Mouse (Mus musculus) heart, embryonic 12.5 days (tissue): Measurements from ENCODE around the gene Gins1. TPM values are rescaled to one million over a fixed set of nuclear protein-coding genes. Genes with fewer than 3 reads are reported as not detected.
"Not testable (repeated sequence)": the region's sequence is repeated elsewhere in the genome, so short reads cannot be mapped to it uniquely, and the experiment has no call there.

ENCODE experiments used
- ATAC-seq: fragments of 200-750 bp; cut with Nextera tagmentation; 2 replicates; pipeline ENCODE4 v1.8.0; 2017; ENCODE audit warnings: moderate TSS enrichment, moderate library complexity; ENCODE audit not compliant: insufficient number of reproducible peaks, low FRiP score
- H3K27ac ChIP-seq: fragments of 300-500 bp; sonication (generic); 2 replicates; pipeline ENCODE4 v1.5.1; 2016; ENCODE audit warnings: mild to moderate bottlenecking, moderate library complexity; ENCODE audit not compliant: poor library complexity, severe bottlenecking
- H3K27me3 ChIP-seq: fragments of 300-500 bp; sonication (generic); replicated peaks from 2 replicates; pipeline ENCODE4 v1.6.1; 2016; ENCODE audit warnings: mild to moderate bottlenecking, moderate library complexity
- H3K36me3 ChIP-seq: fragments of 300-500 bp; sonication (generic); 2 replicates; pipeline ENCODE4 v1.6.1; 2016; ENCODE audit warnings: mild to moderate bottlenecking, moderate library complexity
- H3K4me1 ChIP-seq: fragments of 300-500 bp; sonication (generic); replicated peaks from 2 replicates; pipeline ENCODE4 v1.6.1; 2016; ENCODE audit warnings: mild to moderate bottlenecking
- H3K4me2 ChIP-seq: fragments of 300-500 bp; sonication (generic); 2 replicates; pipeline ENCODE4 v1.6.1; 2016; ENCODE audit warnings: mild to moderate bottlenecking, moderate library complexity
- H3K4me3 ChIP-seq: fragments of 300-500 bp; sonication (generic); 2 replicates; pipeline ENCODE4 v1.5.1; 2016; ENCODE audit warnings: mild to moderate bottlenecking
- H3K9ac ChIP-seq: fragments of 300-500 bp; sonication (generic); 2 replicates; pipeline ENCODE4 v1.6.1; 2016; ENCODE audit warnings: mild to moderate bottlenecking, moderate library complexity
- H3K9me3 ChIP-seq: fragments of 300-500 bp; sonication (generic); replicated peaks from 2 replicates; pipeline ENCODE4 v1.6.1; 2016; ENCODE audit warnings: mild to moderate bottlenecking, moderate library complexity
- WGBS: fragments of 180-500 bp; shearing (Covaris S2); methylation state at CpG from one replicate; pipeline ENCODE4 v1.1.7; 2016; 5-methylcytosine and 5-hydroxymethylcytosine counted together
- polyA plus RNA-seq: library from polyadenylated mRNA; unstranded; fragments of >200 nt; fragmentation: Nextera tagmentation; extraction: Ambion mirVana; gene quantifications from 2 replicates; pipeline ENCODE4 v1.2.1, GENCODE M21; 2016

Gene Gins1
- polyA plus RNA-seq, 1 experiment from 2014 or later = 34.2 TPM

- H3K36me3 ChIP-seq = no peaks in the 10 kb centered on the region
- H3K4me1 ChIP-seq = peaks cover 20% of the 10 kb centered on the region
- no peak overlapping the region for H3K27ac ChIP-seq
- ATAC-seq = no peak
- H3K9ac ChIP-seq = no peak overlapping the region
- WGBS = 68% methylated on average over 1 of the region's 1 CpGs
- no peaks in the 10 kb centered on the region for H3K27me3 ChIP-seq
- H3K9me3 ChIP-seq = no peaks in the 10 kb centered on the region
- H3K4me2 ChIP-seq = no peak overlapping the region
- H3K4me3 ChIP-seq = no peak overlapping the region
These were observed 19.4 kb upstream of the Gins1 start for GRCm38 (mm10) chr2:150885814-150886213.

- no peaks in the 10 kb centered on the region for H3K9me3 ChIP-seq
- no peak overlapping the region for H3K4me2 ChIP-seq
These were observed 18.9 kb upstream of the Gins1 start for GRCm38 (mm10) chr2:150886315-150886714.

GRCm38 (mm10) chr2:150887370-150887769 lies 17.8 kb upstream of the Gins1 start:
- Histone ChIP-seq H3K4me2 (no peak overlapping the region), H3K4me3 (no peak overlapping the region), H3K27me3 (no peaks in the 10 kb centered on the region), H3K36me3 (no peaks in the 10 kb centered on the region), H3K4me1 (peaks cover 20% of the 10 kb centered on the region), H3K9me3 (no peaks in the 10 kb centered on the region), H3K9ac (no peak overlapping the region), H3K27ac (no peak overlapping the region)
- ATAC-seq = no peak
- 41% methylated on average over 2 of the region's 2 CpGs for WGBS

More at GRCm38 (mm10) chr2:150886315-150886714, 18.9 kb upstream of the Gins1 start:
- Histone ChIP-seq H3K9ac (no peak overlapping the region), H3K27ac (no peak overlapping the region), H3K4me3 (no peak overlapping the region), H3K36me3 (no peaks in the 10 kb centered on the region), H3K4me1 (peaks cover 20% of the 10 kb centered on the region), H3K27me3 (no peaks in the 10 kb centered on the region)
- ATAC-seq = no peak

GRCm38 (mm10) chr2:150894617-150895267 lies 10.5 kb upstream of the Gins1 start:
- no peaks in the 10 kb centered on the region for H3K9me3 ChIP-seq
- ATAC-seq = no peak
- H3K9ac ChIP-seq = no peak overlapping the region
- H3K27me3 ChIP-seq = no peaks in the 10 kb centered on the region
- no peaks in the 10 kb centered on the region for H3K36me3 ChIP-seq
- no peaks in the 10 kb centered on the region; the same call in 1 of the 2 replicates for H3K4me1 ChIP-seq
- no peak overlapping the region for H3K4me3 ChIP-seq
- WGBS = 84% methylated on average over 2 of the region's 2 CpGs
- no peak overlapping the region for H3K27ac ChIP-seq
- H3K4me2 ChIP-seq = no peak overlapping the region

- H3K27ac ChIP-seq = no peak overlapping the region
- no peak for ATAC-seq
- no peak overlapping the region for H3K9ac ChIP-seq
These were observed 9.4 kb upstream of the Gins1 start for GRCm38 (mm10) chr2:150895691-150896252.

GRCm38 (mm10) chr2:150900341-150900740 lies 4.9 kb upstream of the Gins1 start:
- no peak for ATAC-seq
- peaks cover 6% of the 10 kb centered on the region; the same call in 1 of the 2 replicates for H3K36me3 ChIP-seq
- no peaks in the 10 kb centered on the region for H3K9me3 ChIP-seq
- H3K4me2 ChIP-seq = no peak overlapping the region
- no peak overlapping the region for H3K4me3 ChIP-seq
- H3K27me3 ChIP-seq = no peaks in the 10 kb centered on the region
- H3K4me1 ChIP-seq = peaks cover 9% of the 10 kb centered on the region
- WGBS = 81% methylated on average over 6 of the region's 6 CpGs
- H3K9ac ChIP-seq = no peak overlapping the region
- H3K27ac ChIP-seq = no peak overlapping the region

More at GRCm38 (mm10) chr2:150895691-150896252, 9.4 kb upstream of the Gins1 start:
- Histone ChIP-seq H3K27me3 (no peaks in the 10 kb centered on the region), H3K36me3 (peaks cover 6% of the 10 kb centered on the region; the same call in 1 of the 2 replicates), H3K9me3 (no peaks in the 10 kb centered on the region), H3K4me3 (no peak overlapping the region), H3K4me1 (peaks cover 3% of the 10 kb centered on the region; the same call in 1 of the 2 replicates), H3K4me2 (no peak overlapping the region)
- 82% methylated on average over 7 of the region's 7 CpGs for WGBS

GRCm38 (mm10) chr2:150902347-150902746 lies 2.9 kb upstream of the Gins1 start:
- ATAC-seq = no peak
- Histone ChIP-seq H3K4me2 (no peak overlapping the region), H3K4me3 (no peak overlapping the region), H3K9ac (no peak overlapping the region), H3K4me1 (peaks cover 9% of the 10 kb centered on the region), H3K36me3 (peaks cover 6% of the 10 kb centered on the region; the same call in 1 of the 2 replicates), H3K27ac (no peak overlapping the region), H3K9me3 (no peaks in the 10 kb centered on the region), H3K27me3 (no peaks in the 10 kb centered on the region)
- 89% methylated on average over 8 of the region's 8 CpGs for WGBS

GRCm38 (mm10) chr2:150904272-150904935 lies 796 bp upstream of the Gins1 start, which contains the start of gene Abhd12:
Abhd12 (minus strand) TSS chr2:150904741.
- Histone ChIP-seq H3K4me3 (peak within 1 kb of the TSS; percentile 99), H3K9ac (peak within 1 kb of the TSS; percentile 96), H3K4me1 (peaks cover 9% of the 10 kb centered on the region), H3K9me3 (no peaks in the 10 kb centered on the region), H3K36me3 (peaks cover 6% of the 10 kb centered on the region; the same call in 1 of the 2 replicates), H3K27me3 (no peaks in the 10 kb centered on the region), H3K4me2 (peak within 1 kb of the TSS; percentile 96), H3K27ac (peak within 1 kb of the TSS; percentile 78)
- peak; percentile 99 for ATAC-seq
- under 1% methylated on average over 72 of the region's 72 CpGs for WGBS

- not testable (repeated sequence) for H3K4me3 ChIP-seq, H3K4me1 ChIP-seq, H3K27me3 ChIP-seq, H3K9me3 ChIP-seq, H3K9ac ChIP-seq, ATAC-seq, H3K27ac ChIP-seq, H3K36me3 ChIP-seq
- peak overlapping the region; percentile 77; the same call in 1 of the 2 replicates for H3K4me2 ChIP-seq
- 45% methylated on average over 6 of the region's 6 CpGs for whole genome bisulfite sequencing
These were observed 3.7 kb downstream of the Gins1 start for GRCm38 (mm10) chr2:150908881-150909280.

GRCm38 (mm10) chr2:150909429-150910039 lies 4.3 kb downstream of the Gins1 start:
- WGBS = under 1% methylated on average over 35 of the region's 35 CpGs
- peak overlapping the region; percentile 59 for H3K9ac ChIP-seq
- peak; percentile 96 for ATAC-seq

More at GRCm38 (mm10) chr2:150909429-150910039, 4.3 kb downstream of the Gins1 start:
- Histone ChIP-seq H3K4me1 (no peaks in the 10 kb centered on the region), H3K4me2 (peak overlapping the region; percentile 77), H3K27ac (peak overlapping the region; percentile 75), H3K27me3 (no peaks in the 10 kb centered on the region), H3K9me3 (no peaks in the 10 kb centered on the region), H3K36me3 (no peaks in the 10 kb centered on the region), H3K4me3 (peak overlapping the region; percentile 68)
